Mouse (Mus musculus) cerebellum, postnatal 25 days (tissue): Measurements from ENCODE around the gene Scp2.

Experiments
- DNase-seq, 2 experiments: peaks; one replicate each; pipeline ENCODE4 v3.0.0; 2021; ENCODE audit warnings: mixed read lengths in 2 of 2

Gene Scp2

DNA sequence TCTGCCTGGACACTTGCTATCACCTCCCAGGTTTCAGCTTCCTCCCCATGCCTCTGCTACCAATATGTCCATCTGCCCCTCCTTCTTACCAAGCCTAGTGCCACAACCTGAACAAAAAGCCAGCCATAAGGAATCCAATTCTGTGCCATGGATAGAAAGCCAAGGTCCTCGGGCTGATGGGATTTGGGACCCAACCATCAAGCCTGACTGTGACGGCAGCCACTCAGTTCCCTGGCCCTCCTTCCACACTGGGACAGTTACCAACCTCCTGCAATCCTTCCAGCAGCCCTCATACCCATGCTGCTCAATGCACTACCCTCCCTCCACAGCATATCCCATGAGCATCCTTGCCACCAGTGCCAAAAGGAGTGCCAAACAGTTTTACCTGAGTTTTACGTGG, 128.5 kb downstream of the Scp2 start:
- peak; percentile 58 to 73 for DNase-seq

GRCm38 (mm10) chr4:108015067-108015765, 129.6 kb downstream of the Scp2 start:
- peak in 1 of 2 experiments; percentile 46 for DNase-seq

- DNase-seq, result no peak
Measured at GRCm38 (mm10) chr4:108014466-108014865, 130.3 kb downstream of the Scp2 start.

GRCm38 (mm10) chr4:108008541-108008940, 136.3 kb downstream of the Scp2 start:
- peak in 1 of 2 experiments; percentile 36 for DNase-seq

- DNase-seq, result peak in 1 of 2 experiments; percentile 51
Measured at GRCm38 (mm10) chr4:108007532-108008103, 137.2 kb downstream of the Scp2 start.

- DNase-seq, result no peak
Measured at GRCm38 (mm10) chr4:108005328-108005727, 139.5 kb downstream of the Scp2 start.

DNA sequence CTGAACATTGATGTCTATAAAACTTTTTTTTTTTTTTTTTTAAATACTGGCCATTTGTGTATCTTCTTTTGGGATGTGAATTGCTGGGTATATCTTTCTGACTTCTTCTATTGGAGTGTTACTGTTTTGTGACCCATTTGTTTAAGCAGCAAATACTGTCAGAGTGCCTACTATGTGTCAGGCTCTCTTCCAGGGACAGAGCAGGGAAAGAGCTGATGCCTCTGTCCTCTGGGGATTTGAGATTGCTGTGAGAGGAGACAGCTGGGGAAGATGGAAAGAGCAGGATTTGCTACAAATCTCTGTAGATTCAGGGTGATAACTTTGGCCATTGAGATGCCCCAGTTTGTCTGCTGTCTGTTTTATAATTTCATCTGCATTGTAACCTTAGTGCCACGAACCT, 145.4 kb downstream of the Scp2 start:
- DNase-seq, result no peak

DNA sequence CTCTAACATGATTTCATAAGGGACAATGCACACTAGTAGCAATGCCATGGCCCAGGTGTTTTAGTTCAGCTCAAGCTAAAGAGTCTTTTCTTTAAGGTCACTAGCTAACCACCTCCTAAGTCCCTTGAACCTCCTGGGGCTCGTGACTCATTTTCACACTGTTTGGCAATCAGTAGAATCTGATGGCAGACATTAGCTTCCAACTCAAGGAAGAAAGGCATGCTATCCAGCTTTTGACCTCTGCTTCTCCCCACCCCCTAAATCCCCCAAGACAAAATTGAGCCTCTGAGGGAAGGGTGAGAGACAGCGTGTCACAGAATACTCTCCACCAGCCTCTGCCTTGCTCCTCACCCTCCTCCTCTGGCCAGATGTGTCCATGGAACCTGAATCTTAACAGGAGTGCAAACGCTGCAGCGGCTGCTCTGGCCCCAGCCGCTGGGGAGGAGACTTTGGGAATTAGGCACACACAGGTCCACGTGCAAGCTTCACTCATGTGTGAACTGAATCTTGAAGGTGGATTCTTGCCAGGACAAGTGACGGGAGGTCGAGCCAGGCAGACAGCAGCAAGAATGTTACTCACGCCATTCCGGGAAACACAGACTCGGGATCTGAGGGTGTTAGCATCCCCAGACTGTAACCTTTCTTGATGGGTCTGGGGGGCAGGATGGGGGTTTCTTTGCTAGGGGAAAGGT, 146.0 kb downstream of the Scp2 start:
- DNase-seq, result peak in 1 of 2 experiments; percentile 47

- no peak for DNase-seq
Measured at GRCm38 (mm10) chr4:107996418-107996986, 148.3 kb downstream of the Scp2 start.

GRCm38 (mm10) chr4:107995727-107996126, 149.1 kb downstream of the Scp2 start:
- DNase-seq, result no peak

DNA sequence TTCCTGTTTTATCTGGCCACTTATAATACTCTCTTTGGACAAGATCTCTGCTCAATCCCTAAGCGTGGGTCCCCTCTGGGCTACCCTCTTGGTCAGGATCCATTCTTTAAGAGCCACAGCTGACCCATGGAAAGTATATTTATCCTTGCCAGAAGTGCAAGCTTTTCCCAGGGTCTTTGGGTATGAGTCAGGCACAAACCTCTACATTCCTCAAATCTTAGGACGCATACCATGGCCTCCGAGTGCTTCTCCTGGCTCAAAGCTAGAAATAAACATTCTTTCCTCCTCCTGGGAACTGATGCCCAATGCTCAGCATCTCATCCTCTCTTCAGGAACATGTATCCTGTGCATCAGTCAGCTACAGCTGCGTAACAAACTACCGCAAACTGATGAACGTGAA, 149.8 kb downstream of the Scp2 start:
- no peak for DNase-seq
